Mouse (Mus musculus) ES-CJ7 (cell line): ENCODE data around the gene Inhbb.

Experiments
- DNase-seq: peaks from one replicate; pipeline ENCODE4 v3.0.0; 2011; ENCODE audit warnings: low read depth, low spot score

Inhbb gene

GRCm38 (mm10) chr1:119420189-119420983, 1.7 kb downstream of the Inhbb start:
- no peak for DNase-seq

GRCm38 (mm10) chr1:119419151-119420105, 2.6 kb downstream of the Inhbb start:
- DNase-seq = peak; percentile 50

GRCm38 (mm10) chr1:119417991-119418390, 4.1 kb downstream of the Inhbb start:
- no peak for DNase-seq

GRCm38 (mm10) chr1:119417542-119417941, 4.5 kb downstream of the Inhbb start:
- peak; percentile 59 for DNase-seq

- DNase-seq = no peak
These were observed 5.4 kb downstream of the Inhbb start for GRCm38 (mm10) chr1:119416610-119417009.

GRCm38 (mm10) chr1:119416177-119416576, 5.9 kb downstream of the Inhbb start:
- DNase-seq = no peak

- DNase-seq = no peak
These were observed 6.9 kb downstream of the Inhbb start for GRCm38 (mm10) chr1:119415151-119415550.

- peak; percentile 82 for DNase-seq
These were observed 11.4 kb downstream of the Inhbb start for GRCm38 (mm10) chr1:119410661-119411060.

GRCm38 (mm10) chr1:119409599-119410168, 12.4 kb downstream of the Inhbb start:
- peak; percentile 52 for DNase-seq

- DNase-seq = no peak
These were observed 12.9 kb downstream of the Inhbb start for GRCm38 (mm10) chr1:119409106-119409505.

GRCm38 (mm10) chr1:119407691-119408315, 14.2 kb downstream of the Inhbb start:
- DNase-seq = no peak

GRCm38 (mm10) chr1:119404798-119405197, 17.2 kb downstream of the Inhbb start:
- DNase-seq = peak; percentile 90

- DNase-seq = no peak
These were observed 17.7 kb downstream of the Inhbb start for GRCm38 (mm10) chr1:119404341-119404740.

- DNase-seq = no peak
These were observed 20.8 kb downstream of the Inhbb start for GRCm38 (mm10) chr1:119401249-119401648.

GRCm38 (mm10) chr1:119398640-119399039, 23.4 kb downstream of the Inhbb start:
- DNase-seq = peak; percentile 99

- DNase-seq = peak; percentile 54
These were observed 24.2 kb downstream of the Inhbb start for GRCm38 (mm10) chr1:119397839-119398238.

GRCm38 (mm10) chr1:119391311-119391710, 30.7 kb downstream of the Inhbb start:
- no peak for DNase-seq

GRCm38 (mm10) chr1:119390676-119391075, 31.4 kb downstream of the Inhbb start:
- DNase-seq = no peak

GRCm38 (mm10) chr1:119389771-119390500, 32.1 kb downstream of the Inhbb start:
- no peak for DNase-seq

GRCm38 (mm10) chr1:119388664-119389396, 33.2 kb downstream of the Inhbb start:
- peak; percentile 98 for DNase-seq
